Mouse (Mus musculus) midbrain, embryonic 12.5 days (tissue): Measurements from ENCODE around the gene Piga. TPM values are rescaled to one million over a fixed set of nuclear protein-coding genes. Genes with fewer than 3 reads are reported as not detected.

ENCODE experiments used
- ATAC-seq: fragments of 200-750 bp; cut with Nextera tagmentation; 2 replicates; pipeline ENCODE4 v1.8.0; 2017; ENCODE audit warnings: low read depth, moderate TSS enrichment, moderate library complexity; ENCODE audit not compliant: low FRiP score
- H3K27ac ChIP-seq: fragments of 300-500 bp; sonication (generic); replicated peaks from 2 replicates; pipeline ENCODE4 v1.5.1; 2016; ENCODE audit warnings: mild to moderate bottlenecking
- H3K27me3 ChIP-seq: fragments of 300-500 bp; sonication (generic); 2 replicates; pipeline ENCODE4 v1.6.1; 2016; ENCODE audit warnings: mild to moderate bottlenecking
- H3K36me3 ChIP-seq: fragments of 300-500 bp; sonication (generic); 2 replicates; pipeline ENCODE4 v1.6.1; 2016
- H3K4me1 ChIP-seq: fragments of 300-500 bp; sonication (generic); 2 replicates; pipeline ENCODE4 v1.6.1; 2016
- H3K4me2 ChIP-seq: fragments of 300-500 bp; sonication (generic); replicated peaks from 2 replicates; pipeline ENCODE4 v1.6.1; 2016; ENCODE audit warnings: mild to moderate bottlenecking, moderate library complexity
- H3K4me3 ChIP-seq: fragments of 300-500 bp; sonication (generic); 2 replicates; pipeline ENCODE4 v1.5.1; 2016; ENCODE audit warnings: mild to moderate bottlenecking
- H3K9ac ChIP-seq: fragments of 300-500 bp; sonication (generic); replicated peaks from 2 replicates; pipeline ENCODE4 v1.6.1; 2016; ENCODE audit warnings: mild to moderate bottlenecking, moderate library complexity
- H3K9me3 ChIP-seq: fragments of 300-500 bp; sonication (generic); 2 replicates; pipeline ENCODE4 v1.6.1; 2016; ENCODE audit warnings: mild to moderate bottlenecking
- WGBS: fragments of 180-500 bp; shearing (Covaris S2); methylation state at CpG from one replicate; pipeline ENCODE4 v1.1.7; 2016; 5-methylcytosine and 5-hydroxymethylcytosine counted together
- polyA plus RNA-seq: library from polyadenylated mRNA; unstranded; fragments of >200 nt; fragmentation: Nextera tagmentation; extraction: Ambion mirVana; gene quantifications from 2 replicates; pipeline ENCODE4 v1.2.1, GENCODE M21; 2016

The Piga gene
- polyA plus RNA-seq = 12.4 and 13.7 TPM in 2 replicates

- 25% methylated on average over 35 of the region's 40 CpGs for WGBS
- peak; percentile 99 for ATAC-seq
- peak within 1 kb of the TSS; percentile 55 for H3K4me3 ChIP-seq
- peak within 1 kb of the TSS; percentile 57 for H3K9ac ChIP-seq
- H3K36me3 ChIP-seq = 0 out of 2 replicates have a peak, but pooled peaks cover 7% of the 10 kb centered on the region
- no peaks in the 10 kb centered on the region for H3K9me3 ChIP-seq
- peak within 1 kb of the TSS; percentile 52 for H3K4me2 ChIP-seq
- peaks cover 21% of the 10 kb centered on the region for H3K27me3 ChIP-seq
- H3K27ac ChIP-seq = no peak within 1 kb of the TSS
- 0 out of 2 replicates have a peak, but pooled peaks cover 4% of the 10 kb centered on the region for H3K4me1 ChIP-seq
These were observed at the start of gene Piga for GRCm38 (mm10) chrX:164419471-164419939. Piga (plus strand) TSS chrX:164419787.

GRCm38 (mm10) chrX:164370576-164370975, 49.0 kb upstream of the Piga start:
- Histone ChIP-seq H3K4me1 (no peaks in the 10 kb centered on the region), H3K4me3 (no peak overlapping the region), H3K27me3 (no peaks in the 10 kb centered on the region), H3K9me3 (no peaks in the 10 kb centered on the region), H3K27ac (no peak overlapping the region), H3K4me2 (no peak overlapping the region), H3K9ac (no peak overlapping the region), H3K36me3 (no peaks in the 10 kb centered on the region)
- no peak for ATAC-seq
- 92% methylated on average over 3 of the region's 3 CpGs for WGBS

- ATAC-seq = no peak
- no peak within 1 kb of the TSS for H3K27ac ChIP-seq
- WGBS = 37% methylated on average over 3 of the region's 3 CpGs
These were observed 46.5 kb upstream of the Piga start, which contains the start of gene Vegfd for GRCm38 (mm10) chrX:164373081-164373480. Vegfd (plus strand) TSS chrX:164373378.

GRCm38 (mm10) chrX:164374586-164374985, 45.0 kb upstream of the Piga start:
- Histone ChIP-seq H3K9me3 (no peaks in the 10 kb centered on the region), H3K9ac (no peak overlapping the region), H3K4me1 (no peaks in the 10 kb centered on the region), H3K36me3 (no peaks in the 10 kb centered on the region), H3K4me3 (no peak overlapping the region), H3K27ac (no peak overlapping the region), H3K4me2 (no peak overlapping the region), H3K27me3 (no peaks in the 10 kb centered on the region)
- WGBS = 71% methylated on average over 5 of the region's 5 CpGs
- no peak for ATAC-seq

More at GRCm38 (mm10) chrX:164373081-164373480, 46.5 kb upstream of the Piga start, which contains the start of gene Vegfd:
- Histone ChIP-seq H3K9me3 (no peaks in the 10 kb centered on the region), H3K9ac (no peak within 1 kb of the TSS), H3K4me3 (no peak within 1 kb of the TSS), H3K36me3 (no peaks in the 10 kb centered on the region), H3K4me1 (no peaks in the 10 kb centered on the region), H3K4me2 (no peak within 1 kb of the TSS), H3K27me3 (no peaks in the 10 kb centered on the region)

GRCm38 (mm10) chrX:164379721-164380120, 39.9 kb upstream of the Piga start:
- no peak overlapping the region for H3K9ac ChIP-seq
- no peaks in the 10 kb centered on the region for H3K4me1 ChIP-seq
- peaks cover 15% of the 10 kb centered on the region; the same call in 1 of the 2 replicates for H3K27me3 ChIP-seq
- WGBS = 83% methylated on average over 4 of the region's 4 CpGs
- no peaks in the 10 kb centered on the region for H3K36me3 ChIP-seq
- no peak for ATAC-seq
- H3K4me2 ChIP-seq = no peak overlapping the region
- H3K4me3 ChIP-seq = no peak overlapping the region
- H3K9me3 ChIP-seq = no peaks in the 10 kb centered on the region
- H3K27ac ChIP-seq = no peak overlapping the region

- H3K27me3 ChIP-seq = peaks cover 15% of the 10 kb centered on the region; the same call in 1 of the 2 replicates
- H3K4me2 ChIP-seq = peak overlapping the region; percentile 65
- no peaks in the 10 kb centered on the region for H3K36me3 ChIP-seq
- peak overlapping the region; percentile 36 for H3K4me3 ChIP-seq
- 26% methylated on average over 21 of the region's 33 CpGs for WGBS
- H3K27ac ChIP-seq = no peak overlapping the region
- no peaks in the 10 kb centered on the region for H3K4me1 ChIP-seq
- peak; percentile 99 for ATAC-seq
- no peak overlapping the region for H3K9ac ChIP-seq
- H3K9me3 ChIP-seq = no peaks in the 10 kb centered on the region
These were observed 37.8 kb upstream of the Piga start for GRCm38 (mm10) chrX:164381618-164382408.

GRCm38 (mm10) chrX:164394091-164394490, 25.5 kb upstream of the Piga start:
- no peak overlapping the region for H3K9ac ChIP-seq
- no peaks in the 10 kb centered on the region for H3K9me3 ChIP-seq
- H3K27me3 ChIP-seq = peaks cover 10% of the 10 kb centered on the region; the same call in 1 of the 2 replicates
- ATAC-seq = no peak
- 70% methylated on average over 4 of the region's 4 CpGs for WGBS
- H3K4me3 ChIP-seq = no peak overlapping the region
- no peaks in the 10 kb centered on the region for H3K36me3 ChIP-seq
- no peaks in the 10 kb centered on the region for H3K4me1 ChIP-seq
- H3K27ac ChIP-seq = no peak overlapping the region
- H3K4me2 ChIP-seq = no peak overlapping the region

- Histone ChIP-seq H3K4me2 (no peak overlapping the region), H3K36me3 (no peaks in the 10 kb centered on the region), H3K27ac (no peak overlapping the region), H3K27me3 (peaks cover 6% of the 10 kb centered on the region; the same call in 1 of the 2 replicates), H3K9me3 (no peaks in the 10 kb centered on the region), H3K4me3 (no peak overlapping the region), H3K9ac (no peak overlapping the region), H3K4me1 (no peaks in the 10 kb centered on the region)
- no peak for ATAC-seq
- 68% methylated on average over 3 of the region's 3 CpGs for WGBS
These were observed 21.1 kb upstream of the Piga start for GRCm38 (mm10) chrX:164398456-164398855.

- no peak for ATAC-seq
- H3K27ac ChIP-seq = no peak overlapping the region
- no peak overlapping the region for H3K9ac ChIP-seq
- H3K36me3 ChIP-seq = no peaks in the 10 kb centered on the region
- H3K4me1 ChIP-seq = no peaks in the 10 kb centered on the region
- no peaks in the 10 kb centered on the region for H3K9me3 ChIP-seq
- peaks cover 11% of the 10 kb centered on the region; the same call in 1 of the 2 replicates for H3K27me3 ChIP-seq
- no peak overlapping the region for H3K4me2 ChIP-seq
- H3K4me3 ChIP-seq = no peak overlapping the region
These were observed 14.4 kb upstream of the Piga start for GRCm38 (mm10) chrX:164405080-164405649.

GRCm38 (mm10) chrX:164406133-164407022, 13.2 kb upstream of the Piga start:
- no peaks in the 10 kb centered on the region for H3K36me3 ChIP-seq
- 77% methylated on average over 9 of the region's 9 CpGs for WGBS
- no peak overlapping the region for H3K9ac ChIP-seq
- no peak overlapping the region for H3K4me2 ChIP-seq
- no peaks in the 10 kb centered on the region for H3K9me3 ChIP-seq
- no peak for ATAC-seq
- peaks cover 11% of the 10 kb centered on the region; the same call in 1 of the 2 replicates for H3K27me3 ChIP-seq
- no peak overlapping the region for H3K27ac ChIP-seq
- H3K4me1 ChIP-seq = no peaks in the 10 kb centered on the region
- no peak overlapping the region for H3K4me3 ChIP-seq

- no peak overlapping the region for H3K9ac ChIP-seq
- ATAC-seq = no peak
- H3K27me3 ChIP-seq = peaks cover 11% of the 10 kb centered on the region; the same call in 1 of the 2 replicates
- H3K9me3 ChIP-seq = no peaks in the 10 kb centered on the region
- 87% methylated on average over 3 of the region's 3 CpGs for WGBS
- H3K4me1 ChIP-seq = no peaks in the 10 kb centered on the region
- no peaks in the 10 kb centered on the region for H3K36me3 ChIP-seq
- no peak overlapping the region for H3K4me2 ChIP-seq
- no peak overlapping the region for H3K27ac ChIP-seq
- no peak overlapping the region for H3K4me3 ChIP-seq
These were observed 11.2 kb upstream of the Piga start for GRCm38 (mm10) chrX:164408301-164408927.
